Mouse (Mus musculus): ENCODE measurements at regions not wholly inside any gene's neighbourhood (a gene's known extent, or its start where the extent isn't known, plus 50 kb on each side); places are given as distances from the start of the nearest gene placed in this dataset.

DNA sequence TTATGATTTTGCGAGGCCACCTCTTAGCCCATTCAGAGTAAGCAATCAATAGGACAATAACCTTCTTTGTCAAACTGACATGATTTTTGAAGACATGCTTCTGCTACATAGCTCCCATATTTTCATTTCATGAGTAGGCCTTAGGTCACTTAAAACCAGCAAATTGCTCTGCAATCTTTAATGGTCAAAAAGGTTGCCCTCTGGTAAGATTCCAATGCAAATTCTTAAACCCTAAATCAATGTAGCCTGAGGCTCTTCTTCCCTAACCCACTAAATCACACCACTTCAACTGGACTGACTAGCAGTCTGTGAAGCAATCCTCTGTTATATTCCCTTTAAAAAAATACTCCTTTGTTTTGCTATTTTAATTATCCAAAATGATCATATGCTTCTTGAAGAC is 1359.0 kb upstream of the Nudt12 start:
- no peaks in the 10 kb centered on the region for H3K4me1 ChIP-seq (ENCODE audit: control insufficient read depth, insufficient read depth, low read length)
- TF ChIP-seq CTCF (IDR thresholded peaks at IDR 0.05; ENCODE audit: low read depth, low read length), result no peak
- TF ChIP-seq POLR2A (IDR thresholded peaks at IDR 0.05; ENCODE audit: extremely low read depth, insufficient read depth, low read length), result no peak
- H3K4me3 ChIP-seq (ENCODE audit: insufficient read depth, low read depth, low read length), result no peak overlapping the region
- H3K27ac ChIP-seq (replicated peaks; ENCODE audit: insufficient read depth, low read depth, low read length), result no peak overlapping the region
- H3K9ac ChIP-seq (ENCODE audit: low read depth, low read length), result no peak overlapping the region
- WGBS, result 86% methylated on average over 1 of the region's 1 CpGs
- H3K79me2 ChIP-seq (ENCODE audit: control insufficient read depth, insufficient read depth, low read length), result no peaks in the 10 kb centered on the region
- no peaks in the 10 kb centered on the region for H3K36me3 ChIP-seq (ENCODE audit: control insufficient read depth, insufficient read depth, low read length)
- no peaks in the 10 kb centered on the region for H3K27me3 ChIP-seq (ENCODE audit: control insufficient read depth, insufficient read depth, low read length)
- no peak for DNase-seq (ENCODE audit: extremely low read depth, low read depth, low spot score)

DNA sequence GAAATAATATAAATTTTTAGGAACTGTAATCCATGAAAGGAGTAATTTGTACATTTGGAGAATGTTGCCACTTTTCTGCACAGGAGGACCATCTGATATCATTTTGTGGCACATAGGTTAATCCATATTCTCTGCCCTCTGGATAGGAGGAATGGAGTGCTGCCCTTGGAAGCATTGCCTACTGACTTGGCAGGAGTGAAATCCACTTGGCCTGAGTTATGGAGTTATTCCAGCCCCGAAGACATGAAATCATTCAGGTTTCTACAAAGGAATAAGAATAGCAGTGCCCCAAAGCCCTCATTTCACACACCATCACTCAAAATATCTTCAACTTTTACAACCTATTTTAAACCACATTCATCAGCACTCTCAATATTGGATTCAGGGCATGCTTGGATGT is 1342.2 kb upstream of the Nudt12 start:
- no peaks in the 10 kb centered on the region for H3K36me3 ChIP-seq (ENCODE audit: control insufficient read depth, insufficient read depth, low read length)
- H3K4me1 ChIP-seq (ENCODE audit: control insufficient read depth, insufficient read depth, low read length), result no peaks in the 10 kb centered on the region
- no peak overlapping the region for H3K9ac ChIP-seq (ENCODE audit: low read depth, low read length)
- no peak overlapping the region for H3K27ac ChIP-seq (replicated peaks; ENCODE audit: insufficient read depth, low read depth, low read length)
- TF ChIP-seq POLR2A (IDR thresholded peaks at IDR 0.05; ENCODE audit: extremely low read depth, insufficient read depth, low read length) (no peak), CTCF (IDR thresholded peaks at IDR 0.05; ENCODE audit: low read depth, low read length) (no peak)
- DNase-seq (ENCODE audit: extremely low read depth, low read depth, low spot score), result no peak
- H3K4me3 ChIP-seq (ENCODE audit: insufficient read depth, low read depth, low read length), result no peak overlapping the region
- no peaks in the 10 kb centered on the region for H3K27me3 ChIP-seq (ENCODE audit: control insufficient read depth, insufficient read depth, low read length)
- no peaks in the 10 kb centered on the region for H3K79me2 ChIP-seq (ENCODE audit: control insufficient read depth, insufficient read depth, low read length)
- WGBS, result 64% methylated on average over 1 of the region's 1 CpGs

DNA sequence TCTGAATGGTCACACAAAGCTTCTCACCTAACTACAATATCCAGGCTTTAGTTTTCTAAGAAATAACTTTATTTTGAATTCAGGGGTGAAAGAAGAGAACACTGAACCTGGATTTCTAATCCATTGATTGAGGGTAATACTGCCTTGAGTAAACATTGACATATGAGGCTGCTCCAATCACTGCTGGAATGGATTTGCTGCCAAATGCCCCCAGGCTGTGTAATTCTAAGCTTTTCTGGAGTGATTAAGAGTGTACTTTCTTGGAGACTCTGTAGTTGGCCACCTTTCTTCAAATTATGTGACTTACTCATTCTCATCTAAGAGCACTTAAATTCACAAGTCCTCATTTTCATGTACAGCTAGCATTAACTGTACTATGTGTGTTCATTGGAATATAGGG is 1331.5 kb upstream of the Nudt12 start:
- DNase-seq (ENCODE audit: extremely low read depth, low read depth, low spot score), result peak; percentile 1
- Histone ChIP-seq H3K79me2 (ENCODE audit: control insufficient read depth, insufficient read depth, low read length) (no peaks in the 10 kb centered on the region), H3K9ac (ENCODE audit: low read depth, low read length) (no peak overlapping the region), H3K27me3 (ENCODE audit: control insufficient read depth, insufficient read depth, low read length) (no peaks in the 10 kb centered on the region), H3K27ac (replicated peaks; ENCODE audit: insufficient read depth, low read depth, low read length) (no peak overlapping the region), H3K4me3 (ENCODE audit: insufficient read depth, low read depth, low read length) (no peak overlapping the region), H3K4me1 (ENCODE audit: control insufficient read depth, insufficient read depth, low read length) (no peaks in the 10 kb centered on the region), H3K36me3 (ENCODE audit: control insufficient read depth, insufficient read depth, low read length) (no peaks in the 10 kb centered on the region)
- no peak for TF ChIP-seq CTCF (IDR thresholded peaks at IDR 0.05; ENCODE audit: low read depth, low read length)
- no peak for TF ChIP-seq POLR2A (IDR thresholded peaks at IDR 0.05; ENCODE audit: extremely low read depth, insufficient read depth, low read length)

DNA sequence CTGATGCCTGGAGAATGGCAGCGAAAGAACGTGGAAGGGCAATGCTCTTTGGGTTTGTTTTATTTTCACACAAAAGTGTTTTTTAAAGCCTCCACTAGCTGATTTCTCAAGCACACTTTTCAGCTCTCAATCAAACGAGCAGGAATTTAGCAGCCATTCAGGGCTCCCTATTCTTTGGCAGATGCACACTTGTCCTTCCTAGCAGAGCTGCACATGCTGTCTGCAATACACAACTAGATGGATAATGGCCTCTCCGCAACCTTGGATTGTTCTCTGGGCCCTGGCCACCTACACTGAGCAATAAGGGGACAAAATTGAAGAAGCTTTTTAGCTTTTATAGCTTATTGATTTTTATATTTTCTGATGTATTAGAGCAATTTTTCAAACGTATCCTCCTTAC is 1324.5 kb upstream of the Nudt12 start:
- Histone ChIP-seq H3K36me3 (ENCODE audit: control insufficient read depth, insufficient read depth, low read length) (no peaks in the 10 kb centered on the region), H3K4me3 (ENCODE audit: insufficient read depth, low read depth, low read length) (no peak overlapping the region), H3K9ac (ENCODE audit: low read depth, low read length) (no peak overlapping the region), H3K27me3 (ENCODE audit: control insufficient read depth, insufficient read depth, low read length) (no peaks in the 10 kb centered on the region), H3K27ac (replicated peaks; ENCODE audit: insufficient read depth, low read depth, low read length) (no peak overlapping the region), H3K79me2 (ENCODE audit: control insufficient read depth, insufficient read depth, low read length) (no peaks in the 10 kb centered on the region), H3K4me1 (ENCODE audit: control insufficient read depth, insufficient read depth, low read length) (no peaks in the 10 kb centered on the region)
- no peak for TF ChIP-seq CTCF (IDR thresholded peaks at IDR 0.05; ENCODE audit: low read depth, low read length)
- no peak for TF ChIP-seq POLR2A (IDR thresholded peaks at IDR 0.05; ENCODE audit: extremely low read depth, insufficient read depth, low read length)
- DNase-seq (ENCODE audit: extremely low read depth, low read depth, low spot score), result no peak
- 69% methylated on average over 5 of the region's 5 CpGs for whole genome bisulfite sequencing

DNA sequence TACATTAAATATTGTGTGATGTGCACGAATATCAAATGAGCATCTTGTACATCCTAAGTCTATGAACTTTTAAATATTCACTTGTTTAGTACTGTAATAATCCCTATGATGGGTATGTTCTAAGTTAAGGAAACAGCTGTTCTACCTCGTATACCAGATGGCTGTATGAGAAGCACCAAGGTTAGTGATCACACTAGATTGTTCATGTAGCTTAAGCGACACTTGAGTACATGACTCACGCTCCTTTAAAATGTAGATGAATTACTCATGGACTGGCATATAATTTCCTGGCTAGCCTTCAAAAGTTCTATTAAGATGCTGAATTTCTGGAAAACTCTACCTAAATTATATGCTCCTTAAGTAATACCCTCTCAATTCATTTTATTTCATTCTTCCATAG is 1307.9 kb upstream of the Nudt12 start:
- Histone ChIP-seq H3K4me3 (ENCODE audit: insufficient read depth, low read depth, low read length) (no peak overlapping the region), H3K9ac (ENCODE audit: low read depth, low read length) (no peak overlapping the region), H3K36me3 (ENCODE audit: control insufficient read depth, insufficient read depth, low read length) (no peaks in the 10 kb centered on the region), H3K79me2 (ENCODE audit: control insufficient read depth, insufficient read depth, low read length) (no peaks in the 10 kb centered on the region), H3K27me3 (ENCODE audit: control insufficient read depth, insufficient read depth, low read length) (no peaks in the 10 kb centered on the region), H3K4me1 (ENCODE audit: control insufficient read depth, insufficient read depth, low read length) (no peaks in the 10 kb centered on the region), H3K27ac (replicated peaks; ENCODE audit: insufficient read depth, low read depth, low read length) (no peak overlapping the region)
- no peak for DNase-seq (ENCODE audit: extremely low read depth, low read depth, low spot score)
- TF ChIP-seq POLR2A (IDR thresholded peaks at IDR 0.05; ENCODE audit: extremely low read depth, insufficient read depth, low read length) (no peak), CTCF (IDR thresholded peaks at IDR 0.05; ENCODE audit: low read depth, low read length) (no peak)
- WGBS, result 78% methylated on average over 4 of the region's 4 CpGs
